Mouse (Mus musculus) left cerebral cortex, postnatal 25 days (tissue): ENCODE measurements around the gene Tigit. TPM values are rescaled to one million over a fixed set of nuclear protein-coding genes. Genes with fewer than 3 reads are reported as not detected.

Experiments
- DNase-seq, 2 experiments: peaks; one replicate each; pipeline ENCODE4 v3.0.0; 2022; ENCODE audit warnings: low spot score in 2 of 2, mixed read lengths in 1 of 2
- intact Hi-C: fragments of 180-260 bp; cut with DNase I; formaldehyde crosslinking; loops from one replicate; pipeline ENCODE4 v1.15.1; 2025
- total RNA-seq, 2 experiments: library from RNA; stranded (reverse); gene quantifications; 2 replicates each; pipeline ENCODE4 v1.2.3; 2021

Tigit gene
- total RNA-seq = not detected

GRCm38 (mm10) chr16:43663978-43664579, at the start of gene Tigit:
Gene Tigit, minus strand, starts transcription at chr16:43664146.
- DNase-seq = no peak
- intact Hi-C loops = no loop called here

DNA sequence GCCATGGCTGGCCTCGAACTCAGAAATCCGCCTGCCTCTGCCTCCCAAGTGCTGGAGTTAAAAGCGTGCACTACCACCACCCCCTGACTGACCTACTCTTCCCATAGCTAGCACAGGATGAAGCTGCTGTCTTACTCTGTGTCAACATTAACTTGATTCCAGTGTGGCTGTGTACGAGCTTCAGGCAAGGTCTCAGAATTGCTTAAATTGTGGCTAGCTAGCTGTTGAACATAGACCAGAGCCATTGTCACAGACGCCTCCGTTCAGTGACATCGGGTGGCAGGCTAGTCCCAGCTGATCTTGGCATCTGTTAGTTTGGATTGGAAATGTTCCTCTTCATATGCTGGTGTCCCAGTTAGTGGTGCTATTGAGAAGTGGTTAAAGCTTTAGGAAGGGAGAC, 47.4 kb upstream of the Tigit start:
- intact Hi-C loops = no loop called here

DNA sequence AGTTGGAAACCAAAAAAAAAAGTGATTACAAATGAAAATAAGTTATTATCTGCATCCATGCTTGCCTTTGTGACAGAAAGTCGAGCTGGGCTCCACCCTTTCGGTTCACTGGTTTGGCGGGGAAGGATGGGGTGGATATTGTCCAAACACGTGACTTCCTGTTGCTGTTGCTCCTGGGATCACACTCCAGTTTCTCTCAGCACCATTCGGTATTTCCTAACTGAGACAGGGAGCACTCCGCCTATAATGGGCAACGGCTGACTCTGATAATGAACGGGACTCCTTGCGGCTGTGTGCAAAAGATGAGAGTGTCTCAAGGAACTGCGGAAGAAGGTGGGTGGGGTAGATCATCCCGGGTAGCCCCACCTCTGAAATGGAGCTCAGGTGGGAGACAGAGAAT, 46.7 kb upstream of the Tigit start:
- intact Hi-C loops = no loop called here
- DNase-seq = no peak

More for the DNA sequence above, 47.4 kb upstream of the Tigit start:
- DNase-seq = no peak

DNA sequence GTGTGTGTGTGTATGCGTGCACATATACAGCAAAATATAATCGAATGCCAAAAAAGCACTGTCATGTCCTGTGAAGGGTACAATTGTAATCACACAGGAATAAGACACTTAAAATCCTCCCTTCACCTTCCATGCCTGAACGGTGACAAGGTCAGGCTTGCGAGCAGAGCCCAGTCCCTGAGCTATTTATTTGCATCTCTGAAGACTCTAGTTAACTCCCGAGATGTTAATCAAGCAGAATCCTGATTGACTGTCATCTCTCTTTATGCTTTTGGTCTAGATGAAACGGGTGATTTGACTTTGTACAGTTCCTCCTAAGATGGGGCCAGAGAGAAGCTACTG, 46.2 kb upstream of the Tigit start:
- no peak for DNase-seq

GRCm38 (mm10) chr16:43709432-43710133, 45.6 kb upstream of the Tigit start:
- DNase-seq = no peak

More for the DNA sequence above, 46.2 kb upstream of the Tigit start:
- intact Hi-C loops = no loop called here

DNA sequence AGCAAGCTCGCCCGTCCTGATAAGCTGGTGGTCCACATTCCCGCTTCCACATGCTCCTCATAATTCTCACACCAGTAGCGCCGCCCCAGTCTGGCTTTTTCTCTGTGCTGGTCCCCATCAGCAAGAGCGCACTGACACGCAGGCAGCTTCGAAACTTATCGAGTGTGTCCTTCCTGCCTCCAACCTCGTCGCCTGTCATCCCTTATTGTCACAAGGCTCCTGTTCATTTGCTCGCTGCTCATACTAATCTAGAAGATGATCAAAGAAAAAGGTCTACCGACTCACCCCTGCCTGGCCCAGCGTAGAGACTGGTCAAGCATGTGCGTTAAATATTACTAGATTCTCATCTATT, 45.1 kb upstream of the Tigit start:
- intact Hi-C loops = no loop called here
- DNase-seq = no peak

More at GRCm38 (mm10) chr16:43709432-43710133, 45.6 kb upstream of the Tigit start:
- intact Hi-C loops = no loop called here

GRCm38 (mm10) chr16:43708335-43709061, 44.6 kb upstream of the Tigit start:
- no peak for DNase-seq
- intact Hi-C loops = no loop called here

GRCm38 (mm10) chr16:43701765-43702504, 38.0 kb upstream of the Tigit start:
- intact Hi-C loops = no loop called here

GRCm38 (mm10) chr16:43700575-43700974, 36.6 kb upstream of the Tigit start:
- DNase-seq = peak in 1 of 2 experiments; percentile 9
- intact Hi-C loops = no loop called here

More at GRCm38 (mm10) chr16:43701765-43702504, 38.0 kb upstream of the Tigit start:
- no peak for DNase-seq

DNA sequence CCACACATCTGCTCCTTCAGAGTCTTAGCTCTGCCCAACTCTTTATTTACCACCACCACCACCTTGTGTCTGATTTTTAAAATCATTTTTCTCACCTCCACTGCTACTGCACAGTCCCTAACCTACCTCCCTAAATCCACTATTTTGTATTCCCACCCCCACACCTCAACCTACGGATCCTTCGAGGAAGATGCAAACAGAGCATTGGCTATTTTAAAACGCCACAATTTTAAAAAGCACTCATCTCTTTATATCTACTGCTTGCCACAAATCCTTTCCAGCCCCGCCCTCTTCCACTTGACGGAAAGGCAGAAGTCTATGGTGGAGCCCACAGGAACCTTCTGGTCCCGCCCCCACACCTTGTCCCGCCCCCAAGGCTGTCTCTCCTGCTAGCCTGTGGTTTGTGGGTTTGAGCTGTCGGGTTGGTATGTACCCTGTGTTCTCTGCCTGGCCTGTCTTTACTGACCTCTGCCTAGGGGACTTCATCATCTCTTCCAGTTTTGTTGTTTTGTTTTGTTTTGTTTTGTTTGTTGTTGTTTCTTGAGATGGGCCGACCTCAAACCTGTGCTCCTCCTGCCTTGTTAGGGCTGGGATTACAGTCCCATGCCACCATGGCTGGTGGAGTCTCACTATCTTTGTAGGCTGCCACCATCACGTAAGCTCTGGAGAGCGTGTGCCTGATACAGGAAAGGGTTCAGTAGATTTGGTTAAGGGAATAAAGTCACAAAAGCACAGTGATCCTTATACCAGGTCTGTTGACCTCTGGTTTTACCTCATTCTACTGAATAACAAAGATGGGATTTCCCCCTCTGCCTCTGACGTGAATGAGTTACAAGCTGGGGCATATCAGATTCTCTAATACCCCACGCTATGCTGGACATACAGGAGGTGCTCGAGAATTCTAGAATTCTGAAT, 35.0 kb upstream of the Tigit start:
- DNase-seq = peak in 1 of 2 experiments; percentile 80
- intact Hi-C loops = loop anchor here (5.0 to 10.0 kb wide), 2 partner anchors 72 to 154 kb away; no protein-coding TSS in a partner anchor

DNA sequence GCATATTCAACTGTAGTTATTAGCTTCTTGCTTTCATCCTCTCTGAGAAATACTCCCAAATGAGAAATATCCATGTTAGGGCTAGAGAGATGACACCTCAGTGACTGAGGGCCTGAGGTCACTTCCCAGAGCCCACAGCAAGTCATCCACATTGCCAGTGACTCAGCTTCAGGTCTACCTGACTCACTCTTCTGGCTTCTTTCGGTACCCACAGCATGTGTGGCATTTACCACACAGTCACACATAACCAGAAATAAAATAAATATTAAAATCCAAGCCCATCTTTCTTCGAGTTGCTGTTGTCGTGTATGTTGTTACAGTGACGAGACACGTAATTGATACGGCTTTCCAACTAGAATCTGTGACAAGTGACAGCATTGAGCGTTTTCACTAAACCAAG, 33.8 kb upstream of the Tigit start:
- intact Hi-C loops = loop anchor here (5.0 to 10.0 kb wide), 2 partner anchors 70 to 153 kb away; no protein-coding TSS in a partner anchor
- DNase-seq = no peak

DNA sequence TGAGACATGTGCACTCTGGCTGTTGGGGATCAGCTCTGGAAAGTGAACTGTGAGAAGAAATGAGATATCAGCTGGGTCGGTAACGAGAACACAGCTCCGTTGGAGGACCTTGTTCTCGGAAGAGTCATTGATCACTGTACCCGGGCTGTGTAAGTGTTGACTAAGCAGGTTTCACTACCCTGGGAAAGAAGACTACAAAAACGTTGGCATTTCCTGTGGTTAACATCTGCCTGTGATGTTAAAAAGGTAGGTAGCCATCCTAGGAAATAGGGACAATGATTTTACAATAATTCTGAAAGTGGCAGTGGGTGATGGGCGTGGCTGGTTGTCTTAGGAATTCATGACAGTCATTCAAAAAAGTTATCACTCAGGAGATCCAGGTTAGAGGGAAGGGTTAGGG, 31.9 kb upstream of the Tigit start:
- intact Hi-C loops = loop anchor here (5.0 to 10.0 kb wide), 2 partner anchors 69 to 151 kb away; no protein-coding TSS in a partner anchor
- no peak for DNase-seq

DNA sequence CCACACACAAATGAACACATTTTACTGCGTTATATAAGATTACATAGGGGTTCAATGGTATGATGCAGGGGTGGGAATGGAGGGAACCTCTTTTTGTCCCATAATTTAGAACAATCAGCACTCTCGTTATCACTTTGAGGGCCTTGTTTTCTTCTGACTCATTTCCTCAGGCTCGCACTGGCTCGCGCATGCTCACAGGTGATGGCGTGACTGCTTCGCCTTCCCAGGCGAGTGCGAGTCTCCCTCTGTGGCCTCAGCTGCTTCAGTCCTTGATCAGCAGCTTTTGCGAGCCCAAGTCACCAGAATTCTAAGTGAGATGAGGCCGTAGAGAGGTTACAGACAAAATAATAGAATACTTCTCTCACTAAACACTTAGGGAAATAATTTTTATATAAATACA, 30.2 kb upstream of the Tigit start:
- no peak for DNase-seq
- intact Hi-C loops = loop anchor here (10.0 kb wide), 1 partner anchor 149 kb away; no protein-coding TSS in a partner anchor

DNA sequence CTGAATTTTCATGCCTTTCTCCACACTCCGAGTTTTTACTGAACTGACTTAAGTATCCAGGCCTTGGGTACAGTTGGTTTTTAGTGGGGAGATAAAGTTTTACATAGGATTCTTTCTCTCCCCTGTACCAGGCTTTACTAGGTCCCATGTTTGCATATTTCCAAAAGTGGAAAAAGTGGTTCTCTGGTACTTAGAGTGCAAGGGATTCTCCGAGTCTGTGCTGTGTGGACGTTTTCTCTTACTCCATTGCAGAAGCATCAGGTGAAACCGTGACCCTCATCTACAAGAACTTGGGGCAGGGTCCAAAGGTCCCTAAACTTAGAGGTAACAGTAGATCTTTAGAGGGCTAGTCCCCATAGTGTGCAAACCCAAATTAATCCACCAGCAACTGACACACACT, 28.7 kb upstream of the Tigit start:
- DNase-seq = no peak
- intact Hi-C loops = loop anchor here (10.0 kb wide), 1 partner anchor 148 kb away; no protein-coding TSS in a partner anchor

DNA sequence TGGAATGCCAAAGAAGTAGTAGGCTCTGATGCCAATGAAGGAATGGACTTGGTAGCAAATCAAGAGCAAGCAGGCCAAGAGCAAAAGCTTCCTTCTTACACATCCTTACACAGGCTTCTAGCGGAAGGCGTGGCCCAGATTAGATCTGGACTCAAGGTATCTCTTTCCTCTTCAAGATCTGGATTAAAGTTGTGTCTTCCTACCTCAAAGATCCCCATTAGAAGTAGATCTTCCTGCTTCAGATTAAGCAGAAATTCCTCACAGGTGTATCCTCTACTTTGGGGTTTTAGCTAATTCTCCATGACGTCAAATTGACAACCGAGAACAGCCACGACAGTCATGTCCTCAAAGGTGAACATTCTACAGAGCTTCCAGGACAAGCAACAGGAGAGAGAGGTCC, 27.8 kb upstream of the Tigit start:
- DNase-seq = no peak
- intact Hi-C loops = loop anchor here (10.0 kb wide), 1 partner anchor 147 kb away; no protein-coding TSS in a partner anchor

DNA sequence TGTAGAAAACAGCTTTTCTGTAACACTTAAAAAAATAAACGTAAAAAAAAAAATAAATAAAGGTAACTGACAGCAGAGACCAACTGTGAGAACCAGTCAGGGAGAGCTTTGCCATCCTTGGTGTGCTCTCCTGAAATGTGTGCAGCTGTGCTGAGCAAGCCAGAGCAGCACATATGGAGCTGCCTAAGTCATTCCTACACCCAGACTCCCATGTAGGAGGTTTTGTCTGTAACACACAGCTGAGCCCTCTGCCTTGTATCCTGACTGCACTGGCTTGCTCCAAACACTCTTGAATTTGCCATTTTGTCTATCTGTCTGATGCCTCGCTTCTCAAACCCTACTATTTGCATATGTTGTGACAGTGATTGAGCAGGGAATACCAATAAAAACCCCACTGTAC, 27.0 kb upstream of the Tigit start:
- peak in 1 of 2 experiments; percentile 60 for DNase-seq
- intact Hi-C loops = loop anchor here (10.0 kb wide), 1 partner anchor 146 kb away; no protein-coding TSS in a partner anchor

DNA sequence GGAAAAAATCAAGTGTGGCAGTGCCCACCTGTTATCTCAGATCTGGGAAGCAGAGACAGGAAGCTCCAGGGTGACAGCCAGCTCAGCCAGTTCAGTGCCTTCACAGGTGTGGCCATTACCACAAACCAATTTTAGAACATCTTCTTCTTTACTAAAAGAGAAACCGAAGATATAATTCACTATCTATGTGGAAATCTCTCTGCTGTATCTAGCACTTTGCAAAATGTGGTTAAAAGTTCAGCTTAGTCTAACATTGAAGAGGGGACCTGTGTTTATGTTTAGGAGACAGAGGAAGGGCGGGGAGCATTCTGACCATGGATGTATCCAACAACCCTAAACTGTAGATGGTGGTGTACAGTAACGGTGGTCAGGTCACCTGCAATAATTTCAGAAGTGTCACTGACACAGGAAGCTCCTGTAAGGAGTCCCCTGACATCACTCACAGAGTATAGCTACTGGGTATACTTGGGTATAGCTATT, 26.3 kb upstream of the Tigit start:
- intact Hi-C loops = loop anchor here (10.0 kb wide), 1 partner anchor 145 kb away; no protein-coding TSS in a partner anchor
- no peak for DNase-seq

- DNase-seq = no peak
- intact Hi-C loops = no loop called here
Measured at GRCm38 (mm10) chr16:43687968-43688367, 24.0 kb upstream of the Tigit start.
